Mouse (Mus musculus) embryonic stem cell, embryonic (primary cell): ENCODE data around the gene C130026I21Rik.

ENCODE experiments used
- CTCF ChIA-PET, 4 experiments: fragments of 300-600 bp in 2 of 4; fragments of 350-600 bp in 2 of 4; sonication (Branson Sonifier 250); formaldehyde crosslinking; loops; one replicate each; lab custom pipeline; 2022; ENCODE audit warnings: inconsistent platforms in 2 of 4; lab: Charles Lee
- POLR2A ChIA-PET, 4 experiments: fragments of 300-600 bp in 2 of 4; fragments of 350-600 bp in 2 of 4; sonication (Branson Sonifier 250); formaldehyde crosslinking; loops; one replicate each; lab custom pipeline; 2022; ENCODE audit warnings: antibody characterized with exemption in 4 of 4, inconsistent platforms in 1 of 4; lab: Charles Lee

Gene C130026I21Rik

GRCm38 (mm10) chr1:84952456-84953181, 317.7 kb downstream of the C130026I21Rik start:
- POLR2A ChIA-PET, result no interaction called here
- CTCF ChIA-PET, result interaction anchor here in 1 of 4 experiments (1.1 kb wide), 1 partner anchor 19 kb away, joined by 4 read pairs; no protein-coding TSS in a partner anchor

- ChIA-PET CTCF (no interaction called here), POLR2A (no interaction called here)
Measured at GRCm38 (mm10) chr1:84951566-84951965, 318.8 kb downstream of the C130026I21Rik start.

- ChIA-PET CTCF (interaction anchor here in 2 of 4 experiments (1.4 to 3.3 kb wide), 2 partner anchors 13 to 14 kb away, joined by 4 to 18 read pairs; partner anchors contain the start of gene Slc16a14 (in 1 of the 2)), POLR2A (interaction anchor here in 1 of 4 experiments (1.0 kb wide), 1 partner anchor 9 kb away, joined by 3 read pairs; no protein-coding TSS in a partner anchor)
Measured at GRCm38 (mm10) chr1:84947390-84947789, 323.0 kb downstream of the C130026I21Rik start.

- ChIA-PET POLR2A (interaction anchor here in 1 of 4 experiments (1.7 kb wide), 1 partner anchor 13 kb away, joined by 8 read pairs; no protein-coding TSS in a partner anchor), CTCF (interaction anchor here in 2 of 4 experiments (0.5 to 3.3 kb wide), 3 partner anchors 12 to 24 kb away, joined by 4 to 18 read pairs (median 4); partner anchors contain the start of gene Slc16a14 (in 1 of the 2))
Measured at GRCm38 (mm10) chr1:84945950-84946349, 324.4 kb downstream of the C130026I21Rik start.

GRCm38 (mm10) chr1:84943549-84943948, 326.8 kb downstream of the C130026I21Rik start:
- POLR2A ChIA-PET, result no interaction called here
- CTCF ChIA-PET, result interaction anchor here in 2 of 4 experiments (0.7 to 1.0 kb wide), 2 partner anchors 10 to 49 kb away, joined by 3 to 4 read pairs; no protein-coding TSS in a partner anchor
